Mouse (Mus musculus) G1E (cell line): ENCODE data around the gene Ablim1. TPM values are rescaled to one million over a fixed set of nuclear protein-coding genes. Genes with fewer than 3 reads are reported as not detected.

Experiments
- ATAC-seq: 2 replicates; pipeline ENCODE4 v1.8.0; 2016; ENCODE audit warnings: mild to moderate bottlenecking; ENCODE audit not compliant: insufficient number of reproducible peaks, poor library complexity, low FRiP score, severe bottlenecking; ENCODE audit errors: extremely low read depth
- DNase-seq: peaks from one replicate; pipeline ENCODE4 v3.0.0; 2012; ENCODE audit warnings: low spot score
- H3K27me3 ChIP-seq: 2 replicates; pipeline ENCODE4 v1.6.1; 2012; ENCODE audit warnings: mild to moderate bottlenecking, low read length, inconsistent platforms; ENCODE audit not compliant: insufficient read depth
- H3K36me3 ChIP-seq: replicated peaks from 2 replicates; pipeline ENCODE3; 2012; ENCODE audit warnings: mild to moderate bottlenecking, inconsistent platforms
- H3K4me1 ChIP-seq: 2 replicates; pipeline ENCODE4 v1.6.1; 2012; ENCODE audit warnings: low read depth, low read length, inconsistent platforms, mixed read lengths; ENCODE audit not compliant: insufficient read depth
- H3K4me3 ChIP-seq: 2 replicates; pipeline ENCODE4 v1.5.1; 2012; ENCODE audit warnings: low read depth, mild to moderate bottlenecking, inconsistent platforms, low read length, moderate library complexity, mixed read lengths
- H3K9me3 ChIP-seq: replicated peaks from 2 replicates; pipeline ENCODE4 v1.6.1; 2012; ENCODE audit warnings: inconsistent platforms
- CTCF ChIP-seq: IDR thresholded peaks from 2 replicates; pipeline ENCODE4 v1.5.1; 2012; ENCODE audit warnings: low read depth, low read length, inconsistent platforms, mixed read lengths
- GATA1 ChIP-seq: IDR thresholded peaks from 2 replicates; pipeline ENCODE4 v1.6.1; 2012; ENCODE audit warnings: borderline replicate concordance, low read length, inconsistent platforms, mixed read lengths
- GATA2 ChIP-seq: IDR thresholded peaks from 2 replicates; pipeline ENCODE4 v1.6.1; 2012; ENCODE audit warnings: low read depth, low read length, inconsistent platforms, borderline replicate concordance
- POLR2AphosphoS5 ChIP-seq: IDR thresholded peaks from 2 replicates; pipeline ENCODE4 v1.6.1; 2012; ENCODE audit warnings: low read depth, low read length, inconsistent platforms; ENCODE audit not compliant: insufficient replicate concordance
- TAL1 ChIP-seq: conservative IDR thresholded peaks from 2 replicates; pipeline ENCODE4 v1.6.1; 2012; ENCODE audit warnings: low read depth, low read length, inconsistent platforms, mixed read lengths
- polyA plus RNA-seq: library from polyadenylated mRNA; stranded (reverse); fragments of >175 nt; gene quantifications from 2 replicates; pipeline ENCODE4 v1.2.3, GENCODE M21; 2012
- total RNA-seq, 2 experiments: library from RNA; stranded (forward) in 1 of 2; stranded (reverse) in 1 of 2; fragments of 200-1000 nt in 1 of 2; fragments of >200 nt in 1 of 2; fragmentation: Nextera tagmentation in 1 of 2; gene quantifications; 2 replicates each; pipeline ENCODE4 v1.2.3; 2014 to 2017

Gene Ablim1
- total and polyA plus RNA-seq, 3 experiments: 0.08 to 0.71 TPM; not detected in 1

DNA sequence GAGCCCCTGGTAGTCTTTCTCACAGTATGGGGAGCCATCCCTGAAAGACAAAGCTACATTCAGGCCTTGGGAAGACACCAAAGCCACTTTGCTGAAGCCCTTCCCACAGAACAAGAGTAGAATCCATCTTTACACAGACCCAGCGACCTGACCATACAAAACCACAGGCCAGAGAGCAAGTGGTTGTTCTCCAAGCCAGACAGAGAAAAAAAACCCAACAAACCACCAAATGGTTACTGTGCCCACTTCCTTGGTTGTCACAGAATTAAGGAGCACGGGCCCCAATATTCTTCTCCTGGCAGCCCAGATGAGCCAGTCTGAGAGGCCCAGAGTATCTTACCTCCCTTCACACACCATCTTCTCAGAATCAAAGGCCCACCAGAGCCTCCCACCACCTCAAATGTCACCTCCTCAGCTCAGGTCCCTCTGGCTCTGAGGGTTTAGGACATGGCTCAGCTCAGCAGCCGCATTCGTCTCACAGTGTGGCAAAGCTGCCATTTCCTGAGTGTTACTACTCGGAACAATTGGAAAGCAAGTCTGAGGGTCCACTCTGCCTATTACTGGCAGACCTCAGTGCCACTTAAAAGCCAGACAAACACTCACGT lies 181.7 kb downstream of the Ablim1 start:
- ATAC-seq: no peak
- H3K4me1 ChIP-seq: no peaks in the 10 kb centered on the region
- H3K4me3 ChIP-seq: no peak overlapping the region
- DNase-seq: no peak
- no peak for TF ChIP-seq GATA1
- TF ChIP-seq POLR2AphosphoS5: no peak
- TF ChIP-seq CTCF: no peak
- TF ChIP-seq GATA2: no peak
- TF ChIP-seq TAL1: no peak
- peaks cover 4% of the 10 kb centered on the region for H3K9me3 ChIP-seq
- no peaks in the 10 kb centered on the region for H3K36me3 ChIP-seq
- H3K27me3 ChIP-seq: 0 out of 2 replicates have a peak, but pooled peaks cover 3% of the 10 kb centered on the region

DNA sequence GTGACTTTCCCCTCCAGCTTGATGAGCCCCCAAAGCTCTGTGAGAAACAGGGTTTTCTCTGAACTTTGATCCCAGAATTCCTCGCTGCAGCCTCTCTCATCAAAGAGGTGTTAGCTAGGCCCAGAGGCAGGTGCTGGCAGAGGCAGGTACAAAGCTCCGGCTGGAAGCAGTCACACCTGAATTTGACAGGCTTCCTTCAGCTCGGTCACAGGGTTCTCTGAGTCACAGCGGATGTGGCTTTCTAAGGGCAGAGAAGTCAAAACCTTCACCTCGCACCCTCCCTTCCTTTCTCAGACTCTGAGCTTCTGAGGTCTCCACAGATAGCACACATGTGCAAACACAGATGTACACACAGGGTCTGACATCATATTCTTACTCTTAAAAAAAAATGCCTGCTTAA lies 182.4 kb downstream of the Ablim1 start:
- DNase-seq: no peak
- H3K4me1 ChIP-seq: no peaks in the 10 kb centered on the region

DNA sequence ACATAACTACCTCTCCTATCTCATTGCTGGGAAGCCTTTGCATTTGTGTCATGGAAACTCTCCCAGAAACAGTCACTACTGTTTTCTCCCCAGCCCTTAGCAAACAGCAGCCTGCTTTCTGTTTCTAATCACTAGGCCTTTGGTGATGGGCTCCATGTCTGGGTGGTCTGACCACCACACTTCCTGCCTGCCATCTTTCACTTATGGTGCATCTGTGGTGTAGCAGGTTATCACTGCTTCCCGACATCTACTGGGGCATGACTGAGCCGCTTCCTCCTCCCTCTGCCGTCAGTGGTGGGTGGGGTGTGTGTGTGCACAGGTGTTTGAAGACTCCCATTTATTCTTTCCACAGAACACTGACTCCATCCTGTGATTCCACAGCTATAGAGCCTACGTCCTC lies 183.4 kb downstream of the Ablim1 start:
- peaks cover 4% of the 10 kb centered on the region for H3K9me3 ChIP-seq
- DNase-seq (no peak), ATAC-seq (no peak)
- no peak overlapping the region for H3K4me3 ChIP-seq
- H3K27me3 ChIP-seq: 0 out of 2 replicates have a peak, but pooled peaks cover 3% of the 10 kb centered on the region
- TF ChIP-seq GATA1: no peak
- no peak for TF ChIP-seq CTCF
- TF ChIP-seq POLR2AphosphoS5: no peak
- TF ChIP-seq GATA2: no peak
- TF ChIP-seq TAL1: no peak
- no peaks in the 10 kb centered on the region for H3K36me3 ChIP-seq
- no peaks in the 10 kb centered on the region for H3K4me1 ChIP-seq

More for the DNA sequence above, 182.4 kb downstream of the Ablim1 start:
- TF ChIP-seq POLR2AphosphoS5 (no peak), TAL1 (no peak), GATA1 (no peak)
- H3K9me3 ChIP-seq: peaks cover 4% of the 10 kb centered on the region
- H3K4me3 ChIP-seq: no peak overlapping the region
- no peak for ATAC-seq
- 0 out of 2 replicates have a peak, but pooled peaks cover 3% of the 10 kb centered on the region for H3K27me3 ChIP-seq
- no peaks in the 10 kb centered on the region for H3K36me3 ChIP-seq

DNA sequence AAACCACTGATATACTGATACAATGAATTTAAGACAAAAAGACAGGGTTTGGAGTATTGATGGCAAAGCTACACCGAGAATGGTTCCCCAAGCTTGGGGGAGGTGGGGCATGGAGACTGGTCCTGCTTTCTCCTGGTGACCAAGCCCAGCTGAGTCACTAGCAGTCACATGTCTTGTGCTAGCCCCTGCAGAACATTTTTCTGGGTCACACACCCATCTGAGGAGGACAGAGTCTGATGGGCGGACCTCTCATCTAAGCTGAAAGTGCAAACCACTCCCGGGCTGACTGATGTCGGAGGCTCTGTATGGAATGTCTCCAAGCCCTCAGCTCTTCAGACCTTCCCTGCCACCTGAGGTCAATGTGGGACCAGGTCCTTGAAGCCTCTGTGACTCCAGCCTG lies 184.1 kb downstream of the Ablim1 start:
- Histone ChIP-seq H3K9me3 (peaks cover under 1% of the 10 kb centered on the region; the same call in 1 of the 2 replicates), H3K36me3 (no peaks in the 10 kb centered on the region), H3K4me3 (no peak overlapping the region), H3K27me3 (0 out of 2 replicates have a peak, but pooled peaks cover 3% of the 10 kb centered on the region), H3K4me1 (no peaks in the 10 kb centered on the region)
- TF ChIP-seq POLR2AphosphoS5: no peak
- no peak for TF ChIP-seq GATA1
- no peak for TF ChIP-seq CTCF
- no peak for TF ChIP-seq TAL1
- TF ChIP-seq GATA2: no peak
- no peak for ATAC-seq
- DNase-seq: no peak

DNA sequence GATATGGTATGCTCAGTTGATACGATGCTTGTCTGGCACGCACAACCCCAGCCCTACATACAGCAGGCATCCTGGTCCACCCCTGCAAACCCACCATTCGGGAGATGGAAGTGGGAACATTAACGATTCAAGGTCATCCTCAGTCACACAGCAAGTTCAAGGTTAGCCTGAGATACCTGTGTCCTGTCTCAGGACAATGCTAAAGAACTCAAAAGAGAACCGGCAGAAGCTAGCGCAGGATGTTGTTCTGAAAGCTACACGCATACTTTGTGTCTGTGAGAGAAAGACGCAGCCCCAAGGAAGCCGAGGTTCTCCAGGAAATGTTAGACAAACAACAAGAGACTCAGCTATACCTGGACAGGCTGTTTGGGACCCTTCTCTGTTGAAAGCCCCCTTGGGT lies 185.0 kb downstream of the Ablim1 start:
- DNase-seq (no peak), ATAC-seq (no peak)
- no peak for TF ChIP-seq CTCF
- TF ChIP-seq GATA1: no peak
- no peak for TF ChIP-seq TAL1
- no peak for TF ChIP-seq GATA2

DNA sequence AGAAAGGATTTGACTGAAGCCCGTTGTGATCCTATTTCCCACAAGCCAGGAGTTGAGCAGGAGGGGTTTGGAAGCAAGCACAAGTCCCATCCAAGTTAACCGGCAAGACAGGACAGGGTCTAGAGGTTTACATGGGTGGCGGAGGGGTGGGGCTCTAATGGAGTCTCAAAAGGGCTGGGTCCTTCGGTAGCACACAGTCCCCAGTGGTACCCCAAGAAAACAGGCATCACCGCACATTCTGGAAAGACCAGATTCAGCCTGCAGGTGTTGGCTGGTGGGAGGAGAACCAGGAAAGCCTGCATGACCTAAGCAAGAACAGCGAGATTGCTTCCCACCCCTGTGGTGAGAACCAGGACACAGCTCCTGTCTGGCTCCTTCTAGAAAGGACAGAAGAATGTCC lies 186.7 kb downstream of the Ablim1 start:
- no peak for TF ChIP-seq TAL1
- no peak for TF ChIP-seq GATA2
- no peak for TF ChIP-seq POLR2AphosphoS5
- no peak for TF ChIP-seq GATA1
- TF ChIP-seq CTCF: no peak
- no peaks in the 10 kb centered on the region for H3K27me3 ChIP-seq
- H3K4me1 ChIP-seq: no peaks in the 10 kb centered on the region
- no peak overlapping the region for H3K4me3 ChIP-seq
- H3K9me3 ChIP-seq: no peaks in the 10 kb centered on the region
- no peaks in the 10 kb centered on the region for H3K36me3 ChIP-seq
- ATAC-seq (no peak), DNase-seq (no peak)

More for the DNA sequence above, 185.0 kb downstream of the Ablim1 start:
- Histone ChIP-seq H3K9me3 (no peaks in the 10 kb centered on the region), H3K4me3 (no peak overlapping the region), H3K36me3 (no peaks in the 10 kb centered on the region), H3K4me1 (no peaks in the 10 kb centered on the region), H3K27me3 (0 out of 2 replicates have a peak, but pooled peaks cover 3% of the 10 kb centered on the region)
